Mouse (Mus musculus) lung, embryonic 14.5 days (tissue): ENCODE measurements around the gene Igf2bp2. TPM values are rescaled to one million over a fixed set of nuclear protein-coding genes. Genes with fewer than 3 reads are reported as not detected.

ENCODE experiments used
- ATAC-seq: fragments of 200-750 bp; cut with Nextera tagmentation; 2 replicates; pipeline ENCODE4 v1.8.0; 2017; ENCODE audit warnings: mild to moderate bottlenecking, moderate TSS enrichment, moderate library complexity; ENCODE audit not compliant: insufficient read depth
- DNase-seq: peaks from one replicate; pipeline ENCODE4 v3.0.0-alpha.2; 2015
- H3K27ac ChIP-seq: fragments of 300-500 bp; sonication (generic); 2 replicates; pipeline ENCODE4 v1.5.1; 2014; ENCODE audit warnings: low read depth, mild to moderate bottlenecking, moderate library complexity
- H3K27me3 ChIP-seq: fragments of 300-500 bp; sonication (generic); 2 replicates; pipeline ENCODE4 v1.6.1; 2014; ENCODE audit warnings: low read length, control low read depth; ENCODE audit not compliant: insufficient read depth
- H3K36me3 ChIP-seq: fragments of 300-500 bp; sonication (generic); 2 replicates; pipeline ENCODE4 v1.6.1; 2014; ENCODE audit warnings: control low read depth; ENCODE audit not compliant: insufficient read depth
- H3K4me1 ChIP-seq: fragments of 300-500 bp; sonication (generic); 2 replicates; pipeline ENCODE4 v1.6.1; 2014; ENCODE audit warnings: antibody characterized with exemption, control low read depth; ENCODE audit not compliant: insufficient read depth
- H3K4me2 ChIP-seq: fragments of 300-500 bp; sonication (generic); 2 replicates; pipeline ENCODE4 v1.6.1; 2014; ENCODE audit warnings: mild to moderate bottlenecking
- H3K4me3 ChIP-seq: fragments of 300-500 bp; sonication (generic); 2 replicates; pipeline ENCODE4 v1.5.1; 2014; ENCODE audit warnings: low read depth, low read length
- H3K9ac ChIP-seq: fragments of 300-500 bp; sonication (generic); 2 replicates; pipeline ENCODE4 v1.6.1; 2014
- H3K9me3 ChIP-seq: fragments of 300-500 bp; sonication (generic); 2 replicates; pipeline ENCODE4 v1.6.1; 2016; ENCODE audit warnings: low read depth, low read length, control low read depth
- CTCF ChIP-seq: IDR thresholded peaks from 2 replicates; pipeline ENCODE4 v1.5.1; 2016; ENCODE audit warnings: antibody characterized with exemption, low read depth
- WGBS: fragments of 180-500 bp; shearing (Covaris S2); extraction: QIAGEN DNeasy Blood & Tissue Kit; methylation state at CpG from one replicate; pipeline ENCODE4 v1.1.7; 2014; 5-methylcytosine and 5-hydroxymethylcytosine counted together
- polyA plus RNA-seq: library from polyadenylated mRNA; unstranded; fragments of >200 nt; fragmentation: Nextera tagmentation; extraction: Ambion mirVana; gene quantifications from 2 replicates; pipeline ENCODE4 v1.2.1, GENCODE M21; 2014

The Igf2bp2 gene
- polyA plus RNA-seq, 1 experiment from 2014 or later = 87.9 TPM

DNA sequence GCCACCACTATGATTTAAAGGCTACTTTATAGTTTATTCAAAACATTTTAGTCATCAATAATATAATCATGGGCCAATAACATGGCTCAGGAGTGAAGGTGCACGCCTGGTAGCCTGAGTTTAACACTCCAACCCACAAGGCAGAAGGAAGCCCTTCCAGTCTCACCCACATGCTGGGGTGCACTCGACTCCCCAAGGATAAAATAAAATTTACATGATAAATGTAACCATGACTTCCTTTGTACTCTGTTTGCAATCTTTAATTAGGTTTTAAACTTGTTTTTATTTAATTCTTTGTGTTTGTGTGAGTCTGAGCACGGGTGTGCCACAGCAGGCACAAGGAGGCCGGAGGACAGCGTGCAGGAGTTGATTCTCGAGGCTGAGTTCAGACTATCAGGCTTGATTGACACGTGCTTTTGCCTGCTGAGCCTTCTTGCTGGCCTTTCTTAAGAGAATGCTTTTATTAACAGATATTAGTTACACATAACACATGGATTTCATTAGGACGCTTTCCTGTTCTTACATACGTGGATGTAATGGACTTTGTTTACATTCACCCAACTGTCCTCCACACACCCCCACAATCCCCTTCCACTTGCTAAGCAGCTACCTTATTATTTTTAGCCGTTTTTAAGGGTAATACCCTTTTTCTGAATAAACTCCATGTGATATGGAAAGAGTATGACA is 13.3 kb downstream of the Igf2bp2 start:
- TF ChIP-seq CTCF = no peak
- H3K4me1 ChIP-seq = peaks cover 11% of the 10 kb centered on the region; the same call in 1 of the 2 replicates
- no peaks in the 10 kb centered on the region for H3K9me3 ChIP-seq
- no peaks in the 10 kb centered on the region for H3K27me3 ChIP-seq
- H3K27ac ChIP-seq = no peak overlapping the region
- DNase-seq (no peak), ATAC-seq (no peak)
- H3K9ac ChIP-seq = no peak overlapping the region
- no peak overlapping the region for H3K4me3 ChIP-seq
- no peaks in the 10 kb centered on the region for H3K36me3 ChIP-seq
- no peak overlapping the region for H3K4me2 ChIP-seq
- 60% methylated on average over 10 of the region's 10 CpGs for WGBS

- Histone ChIP-seq H3K4me1 (peaks cover 11% of the 10 kb centered on the region; the same call in 1 of the 2 replicates), H3K9me3 (no peaks in the 10 kb centered on the region), H3K9ac (no peak overlapping the region), H3K4me2 (no peak overlapping the region), H3K4me3 (no peak overlapping the region), H3K36me3 (no peaks in the 10 kb centered on the region), H3K27me3 (no peaks in the 10 kb centered on the region), H3K27ac (no peak overlapping the region)
- DNase-seq = no peak
- 33% methylated on average over 2 of the region's 2 CpGs for WGBS
- TF ChIP-seq CTCF = no peak
- no peak for ATAC-seq
These were observed 14.0 kb downstream of the Igf2bp2 start for GRCm38 (mm10) chr16:22149076-22149475.

DNA sequence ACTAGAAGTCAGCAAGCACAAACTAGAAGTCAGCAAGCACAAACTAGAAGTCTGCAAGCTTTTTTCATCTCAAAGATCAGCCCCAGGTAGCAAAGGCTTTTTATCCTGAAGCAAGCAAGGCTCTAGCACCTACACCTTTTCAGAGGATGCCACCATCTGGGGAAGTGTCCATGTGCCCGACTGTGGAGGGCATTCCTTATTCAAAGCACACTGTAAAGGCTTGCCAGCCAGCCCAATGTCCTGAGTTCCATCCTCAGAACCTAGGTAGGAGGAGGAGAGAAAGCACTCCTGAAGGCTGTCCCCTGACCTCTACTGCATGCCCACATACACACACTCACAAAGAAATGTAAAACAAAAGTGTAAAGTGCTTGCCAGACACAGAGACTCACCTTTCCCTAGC is 16.0 kb downstream of the Igf2bp2 start:
- Histone ChIP-seq H3K4me1 (peaks cover 11% of the 10 kb centered on the region; the same call in 1 of the 2 replicates), H3K27me3 (no peaks in the 10 kb centered on the region), H3K9me3 (no peaks in the 10 kb centered on the region), H3K4me3 (no peak overlapping the region), H3K27ac (no peak overlapping the region), H3K4me2 (no peak overlapping the region), H3K9ac (no peak overlapping the region), H3K36me3 (no peaks in the 10 kb centered on the region)
- ATAC-seq (no peak), DNase-seq (no peak)
- 50% methylated on average over 1 of the region's 1 CpGs for WGBS
- no peak for TF ChIP-seq CTCF

DNA sequence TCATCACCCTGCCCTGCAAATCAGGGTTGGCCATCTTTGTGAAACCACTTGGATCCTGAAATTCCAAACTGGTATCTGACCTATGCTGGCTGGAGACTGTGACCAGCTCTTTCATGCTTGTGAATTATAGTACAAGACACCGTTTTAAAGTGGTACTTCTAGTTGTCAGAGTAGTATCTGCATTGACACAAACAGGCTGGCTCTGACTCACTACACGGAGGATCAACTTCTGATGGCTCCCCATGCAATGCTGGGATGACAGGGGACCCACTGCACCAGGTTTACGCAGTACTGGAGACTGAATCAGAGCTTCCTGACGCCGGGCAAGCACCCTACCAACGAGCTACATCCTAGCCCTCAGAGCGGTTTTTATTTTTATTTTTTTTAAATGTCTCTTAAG is 17.0 kb downstream of the Igf2bp2 start:
- no peak for DNase-seq
- TF ChIP-seq CTCF = no peak
- no peak for ATAC-seq
- Histone ChIP-seq H3K9me3 (no peaks in the 10 kb centered on the region), H3K4me1 (peaks cover 11% of the 10 kb centered on the region; the same call in 1 of the 2 replicates), H3K4me2 (no peak overlapping the region), H3K36me3 (no peaks in the 10 kb centered on the region), H3K27ac (no peak overlapping the region), H3K4me3 (no peak overlapping the region), H3K27me3 (no peaks in the 10 kb centered on the region), H3K9ac (no peak overlapping the region)
- WGBS = 77% methylated on average over 7 of the region's 7 CpGs

- Histone ChIP-seq H3K4me2 (no peak overlapping the region), H3K9ac (no peak overlapping the region), H3K4me3 (no peak overlapping the region), H3K36me3 (no peaks in the 10 kb centered on the region), H3K4me1 (0 out of 2 replicates have a peak, but pooled peaks cover 3% of the 10 kb centered on the region), H3K27ac (no peak overlapping the region), H3K9me3 (no peaks in the 10 kb centered on the region), H3K27me3 (no peaks in the 10 kb centered on the region)
- 90% methylated on average over 6 of the region's 6 CpGs for WGBS
- TF ChIP-seq CTCF = no peak
- DNase-seq (no peak), ATAC-seq (no peak)
These were observed 18.6 kb downstream of the Igf2bp2 start for GRCm38 (mm10) chr16:22144490-22144889.

- ATAC-seq = no peak
- 76% methylated on average over 6 of the region's 6 CpGs for WGBS
- Histone ChIP-seq H3K4me1 (no peaks in the 10 kb centered on the region), H3K4me2 (no peak overlapping the region), H3K9ac (no peak overlapping the region), H3K9me3 (no peaks in the 10 kb centered on the region), H3K27me3 (no peaks in the 10 kb centered on the region), H3K36me3 (no peaks in the 10 kb centered on the region), H3K4me3 (no peak overlapping the region), H3K27ac (no peak overlapping the region)
- DNase-seq = no peak
- no peak for TF ChIP-seq CTCF
These were observed 22.2 kb downstream of the Igf2bp2 start for GRCm38 (mm10) chr16:22140861-22141260.

GRCm38 (mm10) chr16:22139821-22140220 is 23.3 kb downstream of the Igf2bp2 start:
- no peak overlapping the region for H3K27ac ChIP-seq
- H3K4me1 ChIP-seq = no peaks in the 10 kb centered on the region
- H3K4me2 ChIP-seq = no peak overlapping the region
- DNase-seq (no peak), ATAC-seq (no peak)
- WGBS = 79% methylated on average over 5 of the region's 5 CpGs
- no peaks in the 10 kb centered on the region for H3K36me3 ChIP-seq
- H3K27me3 ChIP-seq = no peaks in the 10 kb centered on the region
- H3K9ac ChIP-seq = no peak overlapping the region
- no peaks in the 10 kb centered on the region for H3K9me3 ChIP-seq
- no peak overlapping the region for H3K4me3 ChIP-seq
- no peak for TF ChIP-seq CTCF

GRCm38 (mm10) chr16:22136198-22136597 is 26.9 kb downstream of the Igf2bp2 start:
- WGBS = 91% methylated on average over 5 of the region's 5 CpGs
- H3K27ac ChIP-seq = no peak overlapping the region
- H3K4me2 ChIP-seq = no peak overlapping the region
- no peaks in the 10 kb centered on the region for H3K9me3 ChIP-seq
- no peak for DNase-seq
- ATAC-seq = no peak
- no peak for TF ChIP-seq CTCF
- no peak overlapping the region for H3K4me3 ChIP-seq
- H3K36me3 ChIP-seq = no peaks in the 10 kb centered on the region
- H3K27me3 ChIP-seq = no peaks in the 10 kb centered on the region
- no peak overlapping the region for H3K9ac ChIP-seq
- no peaks in the 10 kb centered on the region for H3K4me1 ChIP-seq
